Mouse (Mus musculus) right cerebral cortex, postnatal 36 days (tissue): ENCODE data around the gene Acap2.

Experiments used
- DNase-seq, 2 experiments: peaks; one replicate each; pipeline ENCODE4 v3.0.0; 2022; ENCODE audit warnings: low spot score in 2 of 2, mixed read lengths in 1 of 2

Acap2 gene

GRCm38 (mm10) chr16:31047186-31047898, 153.7 kb downstream of the Acap2 start:
- DNase-seq: no peak

- DNase-seq: no peak
These were observed 154.8 kb downstream of the Acap2 start for GRCm38 (mm10) chr16:31046217-31046659.

- DNase-seq: no peak
These were observed 155.8 kb downstream of the Acap2 start for GRCm38 (mm10) chr16:31045211-31045610.

- DNase-seq: no peak
These were observed 157.9 kb downstream of the Acap2 start for GRCm38 (mm10) chr16:31043136-31043535.
